Mouse (Mus musculus): ENCODE measurements around the gene Trappc3l. TPM values are rescaled to one million over a fixed set of nuclear protein-coding genes. Genes with fewer than 3 reads are reported as not detected.
"Not testable (repeated sequence)": the region's sequence is repeated elsewhere in the genome, so short reads cannot be mapped to it uniquely, and the experiment has no call there.

The Trappc3l gene
- not detected in 2 replicates for total RNA-seq (2014; rRNA removed)
- not detected in 2 replicates for polyA plus RNA-seq (2012; rRNA removed)

DNA sequence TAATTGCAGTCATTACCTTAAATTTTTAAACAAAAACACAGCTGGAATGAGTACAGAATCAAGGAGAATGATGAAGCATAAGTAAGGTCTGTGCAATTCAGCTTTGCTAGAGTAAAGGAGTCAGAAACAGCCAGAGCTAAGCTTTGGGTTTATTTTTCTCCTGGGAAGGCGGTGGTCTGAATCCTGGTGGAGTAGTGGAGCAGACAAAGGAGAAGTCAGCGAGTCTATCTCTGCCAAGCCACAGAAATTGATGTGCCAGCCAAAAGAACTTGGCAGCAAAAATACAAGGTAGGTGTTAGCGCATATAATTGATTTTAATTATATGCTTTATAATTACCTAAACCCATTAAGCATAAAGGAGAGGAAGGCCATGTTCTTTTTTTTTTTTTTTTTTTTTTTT lies at the start of gene Trappc3l:
Gene Trappc3l (plus strand): TSS at position 197 of the 400 bp plus-strand sequence.
- H3K4me1 ChIP-seq (ENCODE audit: control insufficient read depth, insufficient read depth, low read length): no peaks in the 10 kb centered on the region
- H3K9ac ChIP-seq (ENCODE audit: low read depth, low read length): no peak within 1 kb of the TSS
- no peak within 1 kb of the TSS for H3K4me3 ChIP-seq (ENCODE audit: insufficient read depth, low read depth, low read length)
- H3K27ac ChIP-seq (replicated peaks; ENCODE audit: insufficient read depth, low read depth, low read length): no peak within 1 kb of the TSS
- TF ChIP-seq POLR2A (IDR thresholded peaks at IDR 0.05; ENCODE audit: extremely low read depth, insufficient read depth, low read length) (no peak), CTCF (IDR thresholded peaks at IDR 0.05; ENCODE audit: low read depth, low read length) (no peak)
- H3K79me2 ChIP-seq (ENCODE audit: control insufficient read depth, insufficient read depth, low read length): no peaks in the 10 kb centered on the region
- no peaks in the 10 kb centered on the region for H3K36me3 ChIP-seq (ENCODE audit: control insufficient read depth, insufficient read depth, low read length)
- WGBS: 80% methylated on average over 3 of the region's 3 CpGs
- no peaks in the 10 kb centered on the region for H3K27me3 ChIP-seq (ENCODE audit: control insufficient read depth, insufficient read depth, low read length)
- no peak for DNase-seq (ENCODE audit: extremely low read depth, low read depth, low spot score)

DNA sequence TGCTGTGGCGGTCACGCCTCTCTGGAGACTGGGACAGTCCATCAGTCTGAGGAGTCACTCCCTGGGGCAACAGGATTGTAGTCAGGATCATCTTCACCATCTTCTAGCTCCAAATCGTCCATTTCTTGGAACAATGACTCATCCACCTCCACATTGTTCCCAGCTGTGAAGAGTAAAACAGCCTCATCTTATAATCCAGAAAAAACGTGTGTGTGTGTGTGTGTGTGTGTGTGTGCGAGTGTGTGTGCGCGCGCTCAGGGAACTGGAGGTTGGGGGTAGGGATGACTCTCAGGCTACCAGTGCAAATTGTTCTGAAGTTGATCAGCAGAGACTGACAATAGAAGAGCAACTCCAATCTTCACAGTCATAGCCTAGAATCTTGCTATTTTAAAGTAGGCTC lies 40.7 kb upstream of the Trappc3l start:
- not testable (repeated sequence) for H3K79me2 ChIP-seq (ENCODE audit: control insufficient read depth, insufficient read depth, low read length); DNase-seq (ENCODE audit: extremely low read depth, low read depth, low spot score); H3K4me1 ChIP-seq (ENCODE audit: control insufficient read depth, insufficient read depth, low read length); H3K27ac ChIP-seq (replicated peaks; ENCODE audit: insufficient read depth, low read depth, low read length); H3K9ac ChIP-seq (ENCODE audit: low read depth, low read length); H3K27me3 ChIP-seq (ENCODE audit: control insufficient read depth, insufficient read depth, low read length); H3K4me3 ChIP-seq (ENCODE audit: insufficient read depth, low read depth, low read length)
- peaks cover 53% of the 10 kb centered on the region for H3K36me3 ChIP-seq (ENCODE audit: control insufficient read depth, insufficient read depth, low read length)
- 92% methylated on average over 6 of the region's 8 CpGs for WGBS

- no peak for TF ChIP-seq CTCF (IDR thresholded peaks at IDR 0.05; ENCODE audit: low read depth, low read length)
- no peak for TF ChIP-seq POLR2A (IDR thresholded peaks at IDR 0.05; ENCODE audit: extremely low read depth, insufficient read depth, low read length)
- no peak overlapping the region for H3K9ac ChIP-seq (ENCODE audit: low read depth, low read length)
- no peak overlapping the region for H3K4me3 ChIP-seq (ENCODE audit: insufficient read depth, low read depth, low read length)
- H3K27me3 ChIP-seq (ENCODE audit: control insufficient read depth, insufficient read depth, low read length): no peaks in the 10 kb centered on the region
- H3K36me3 ChIP-seq (ENCODE audit: control insufficient read depth, insufficient read depth, low read length): peaks cover 56% of the 10 kb centered on the region
- no peaks in the 10 kb centered on the region for H3K4me1 ChIP-seq (ENCODE audit: control insufficient read depth, insufficient read depth, low read length)
- no peak overlapping the region for H3K27ac ChIP-seq (replicated peaks; ENCODE audit: insufficient read depth, low read depth, low read length)
- DNase-seq (ENCODE audit: extremely low read depth, low read depth, low spot score): peak; percentile 51
- H3K79me2 ChIP-seq (ENCODE audit: control insufficient read depth, insufficient read depth, low read length): no peaks in the 10 kb centered on the region
Observed at GRCm38 (mm10) chr10:33998397-33998796, 39.0 kb upstream of the Trappc3l start.

DNA sequence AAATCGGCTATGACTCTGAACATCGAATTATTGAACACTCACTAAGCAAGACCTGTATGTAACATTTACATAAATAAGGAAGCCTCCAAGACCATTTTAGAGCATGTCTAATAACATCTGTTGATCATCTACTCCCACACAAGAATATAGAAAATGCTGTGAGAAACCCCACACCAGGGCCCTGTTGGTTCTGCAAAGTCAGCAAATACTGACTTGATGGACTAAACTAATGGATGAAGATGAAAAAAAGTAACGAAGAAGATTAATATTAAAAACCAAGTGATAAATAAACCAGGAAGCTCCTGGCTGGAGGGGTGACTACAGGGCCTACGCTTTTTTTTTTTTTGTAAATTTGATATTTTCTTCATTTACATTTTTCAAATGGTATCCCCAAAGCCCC lies 24.8 kb upstream of the Trappc3l start:
- Histone ChIP-seq H3K36me3 (ENCODE audit: control insufficient read depth, insufficient read depth, low read length) (peaks cover 11% of the 10 kb centered on the region), H3K27ac (replicated peaks; ENCODE audit: insufficient read depth, low read depth, low read length) (no peak overlapping the region), H3K4me3 (ENCODE audit: insufficient read depth, low read depth, low read length) (no peak overlapping the region), H3K4me1 (ENCODE audit: control insufficient read depth, insufficient read depth, low read length) (peaks cover 2% of the 10 kb centered on the region; the same call in 1 of the 2 replicates), H3K9ac (ENCODE audit: low read depth, low read length) (no peak overlapping the region), H3K27me3 (ENCODE audit: control insufficient read depth, insufficient read depth, low read length) (no peaks in the 10 kb centered on the region), H3K79me2 (ENCODE audit: control insufficient read depth, insufficient read depth, low read length) (peaks cover 3% of the 10 kb centered on the region; the same call in 1 of the 2 replicates)
- 92% methylated on average over 4 of the region's 4 CpGs for WGBS
- TF ChIP-seq CTCF (IDR thresholded peaks at IDR 0.05; ENCODE audit: low read depth, low read length): no peak
- no peak for TF ChIP-seq POLR2A (IDR thresholded peaks at IDR 0.05; ENCODE audit: extremely low read depth, insufficient read depth, low read length)
- DNase-seq (ENCODE audit: extremely low read depth, low read depth, low spot score): no peak

- peaks cover 11% of the 10 kb centered on the region for H3K36me3 ChIP-seq (ENCODE audit: control insufficient read depth, insufficient read depth, low read length)
- H3K27me3 ChIP-seq (ENCODE audit: control insufficient read depth, insufficient read depth, low read length): no peaks in the 10 kb centered on the region
- no peak overlapping the region for H3K27ac ChIP-seq (replicated peaks; ENCODE audit: insufficient read depth, low read depth, low read length)
- no peak overlapping the region for H3K9ac ChIP-seq (ENCODE audit: low read depth, low read length)
- 95% methylated on average over 2 of the region's 2 CpGs for WGBS
- H3K4me1 ChIP-seq (ENCODE audit: control insufficient read depth, insufficient read depth, low read length): peaks cover 3% of the 10 kb centered on the region
- no peak for DNase-seq (ENCODE audit: extremely low read depth, low read depth, low spot score)
- peaks cover 5% of the 10 kb centered on the region; the same call in 1 of the 2 replicates for H3K79me2 ChIP-seq (ENCODE audit: control insufficient read depth, insufficient read depth, low read length)
- H3K4me3 ChIP-seq (ENCODE audit: insufficient read depth, low read depth, low read length): no peak overlapping the region
- no peak for TF ChIP-seq POLR2A (IDR thresholded peaks at IDR 0.05; ENCODE audit: extremely low read depth, insufficient read depth, low read length)
- no peak for TF ChIP-seq CTCF (IDR thresholded peaks at IDR 0.05; ENCODE audit: low read depth, low read length)
Observed at GRCm38 (mm10) chr10:34013241-34013640, 24.2 kb upstream of the Trappc3l start.

- DNase-seq (ENCODE audit: extremely low read depth, low read depth, low spot score): peak; percentile 21
- under 1% methylated on average over 21 of the region's 21 CpGs for WGBS
- Histone ChIP-seq H3K79me2 (ENCODE audit: control insufficient read depth, insufficient read depth, low read length) (peaks cover 6% of the 10 kb centered on the region; the same call in 1 of the 2 replicates), H3K9ac (ENCODE audit: low read depth, low read length) (peak overlapping the region; percentile 86), H3K4me3 (ENCODE audit: insufficient read depth, low read depth, low read length) (peak overlapping the region; percentile 92), H3K27me3 (ENCODE audit: control insufficient read depth, insufficient read depth, low read length) (no peaks in the 10 kb centered on the region), H3K27ac (replicated peaks; ENCODE audit: insufficient read depth, low read depth, low read length) (peak overlapping the region; percentile 68), H3K4me1 (ENCODE audit: control insufficient read depth, insufficient read depth, low read length) (peaks cover 10% of the 10 kb centered on the region), H3K36me3 (ENCODE audit: control insufficient read depth, insufficient read depth, low read length) (no peaks in the 10 kb centered on the region)
- TF ChIP-seq CTCF (IDR thresholded peaks at IDR 0.05; ENCODE audit: low read depth, low read length) (no peak), POLR2A (IDR thresholded peaks at IDR 0.05; ENCODE audit: extremely low read depth, insufficient read depth, low read length) (no peak)
Observed at GRCm38 (mm10) chr10:34018746-34019301, 18.6 kb upstream of the Trappc3l start.
